Mouse (Mus musculus) embryonic fibroblast, embryonic 13.5 days (primary cell): ENCODE results near the gene Iscu.

Source experiments
- CTCF ChIP-seq: IDR thresholded peaks from 2 replicates; pipeline ENCODE4 v1.5.1; 2011; ENCODE audit warnings: mild to moderate bottlenecking, control low read depth, low read length, moderate library complexity, borderline replicate concordance; ENCODE audit not compliant: insufficient read depth
- POLR2A ChIP-seq: IDR thresholded peaks from 2 replicates; pipeline ENCODE4 v1.6.1; 2011; ENCODE audit warnings: low read depth, mild to moderate bottlenecking, control low read depth, low read length, moderate library complexity

DNA sequence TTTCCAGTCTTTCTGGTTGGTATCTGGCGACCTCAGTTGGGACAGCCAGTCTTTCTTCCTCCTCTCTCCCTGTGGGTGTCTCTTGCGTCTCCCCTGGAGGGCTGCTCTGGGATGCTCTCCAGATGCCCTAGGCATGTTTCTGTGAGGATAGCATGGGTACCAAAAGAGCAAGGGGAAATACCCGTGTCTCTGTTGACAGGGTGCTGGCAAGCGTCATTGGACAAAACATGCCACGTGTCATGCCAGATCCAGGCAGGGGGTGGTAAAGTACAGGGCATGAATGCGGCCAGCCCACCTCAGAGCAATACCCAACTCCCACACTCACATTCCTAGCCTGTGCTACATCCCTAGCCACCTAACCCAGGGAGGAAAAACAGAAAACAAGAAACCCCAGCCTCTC is 45.9 kb upstream of the Iscu start:
- no peak for TF ChIP-seq POLR2A
- TF ChIP-seq CTCF, result no peak
